Mouse (Mus musculus) cerebellum, adult 2 months (tissue): ENCODE measurements at regions not wholly inside any gene's neighbourhood (a gene's known extent, or its start where the extent isn't known, plus 50 kb on each side); places are given as distances from the start of the nearest gene placed in this dataset.

Source experiments
- CTCF ChIP-seq: fragments of 200-500 bp; IDR thresholded peaks from 2 replicates; pipeline ENCODE4 v1.5.1; 2011; ENCODE audit warnings: low read depth, mild to moderate bottlenecking, control low read depth, low read length, moderate library complexity, borderline replicate concordance; ENCODE audit not compliant: insufficient read depth
- POLR2A ChIP-seq: fragments of 200-500 bp; IDR thresholded peaks from 2 replicates; pipeline ENCODE4 v1.6.1; 2011; ENCODE audit warnings: low read length, control low read depth, borderline replicate concordance; ENCODE audit not compliant: insufficient read depth

DNA sequence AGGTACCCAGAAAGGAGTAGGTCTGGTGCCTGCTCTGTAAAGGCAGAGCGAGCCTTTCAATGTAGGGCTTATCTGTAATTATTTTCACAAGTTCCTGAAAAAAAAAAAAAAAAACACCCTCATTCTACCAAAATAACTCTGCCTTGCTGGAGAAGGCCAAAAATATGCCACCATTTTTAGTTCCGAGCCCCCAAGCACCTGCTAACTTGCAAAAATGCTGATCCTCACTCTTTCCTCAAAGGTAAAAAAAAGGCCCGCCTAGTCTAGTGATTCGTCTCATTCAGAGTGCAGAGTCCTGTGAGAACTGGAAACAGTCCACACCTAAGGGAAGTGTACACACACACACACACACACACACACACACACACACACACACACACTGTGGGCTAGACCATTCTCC, 143.7 kb upstream of the Dyrk2 start:
- TF ChIP-seq CTCF, result no peak
- TF ChIP-seq POLR2A, result no peak
